Mouse (Mus musculus): ENCODE results near the gene Slc6a11. TPM values are rescaled to one million over a fixed set of nuclear protein-coding genes. Genes with fewer than 3 reads are reported as not detected.

Gene Slc6a11
- polyA plus RNA-seq, 1 experiment from 2014 or later, result not detected

- Histone ChIP-seq H3K27ac (replicated peaks) (no peak overlapping the region), H3K4me1 (peaks cover 21% of the 10 kb centered on the region), H3K9me3 (no peaks in the 10 kb centered on the region), H3K4me3 (no peak overlapping the region), H3K27me3 (replicated peaks) (peaks cover 81% of the 10 kb centered on the region), H3K36me3 (no peaks in the 10 kb centered on the region), H3K4me2 (no peak overlapping the region), H3K9ac (no peak overlapping the region)
- WGBS, result 66% methylated on average over 2 of the region's 2 CpGs
- no peak for ATAC-seq (ENCODE audit: extremely low read depth, insufficient number of reproducible peaks, low FRiP score, low TSS enrichment)
Measured at GRCm38 (mm10) chr6:114269589-114269988, 138.5 kb downstream of the Slc6a11 start.

DNA sequence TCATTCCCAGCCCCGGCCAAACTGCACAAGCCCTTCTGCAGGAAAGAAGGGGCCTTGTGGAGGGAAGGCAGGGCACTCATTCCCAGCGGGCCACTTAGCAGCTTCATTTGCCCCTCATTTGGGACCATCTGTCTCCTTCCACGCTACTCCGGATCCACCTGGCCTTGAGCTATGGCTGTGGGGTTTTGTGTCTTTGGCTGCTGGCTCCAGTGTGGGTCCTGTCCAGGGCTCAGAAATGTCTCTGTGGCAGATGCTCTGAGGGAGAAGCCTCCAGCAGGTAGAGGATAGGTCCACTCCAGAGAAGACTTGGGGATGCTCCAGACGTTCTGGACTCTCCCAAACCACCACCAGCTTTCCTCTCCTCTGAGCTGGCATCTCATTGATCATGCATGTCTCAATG lies 139.8 kb downstream of the Slc6a11 start:
- no peak for ATAC-seq (ENCODE audit: extremely low read depth, insufficient number of reproducible peaks, low FRiP score, low TSS enrichment)
- Histone ChIP-seq H3K27me3 (replicated peaks) (peaks cover 78% of the 10 kb centered on the region), H3K36me3 (no peaks in the 10 kb centered on the region), H3K27ac (replicated peaks) (no peak overlapping the region), H3K4me3 (no peak overlapping the region), H3K9ac (no peak overlapping the region), H3K4me1 (peaks cover 17% of the 10 kb centered on the region), H3K9me3 (no peaks in the 10 kb centered on the region), H3K4me2 (no peak overlapping the region)
- 45% methylated on average over 5 of the region's 5 CpGs for WGBS

DNA sequence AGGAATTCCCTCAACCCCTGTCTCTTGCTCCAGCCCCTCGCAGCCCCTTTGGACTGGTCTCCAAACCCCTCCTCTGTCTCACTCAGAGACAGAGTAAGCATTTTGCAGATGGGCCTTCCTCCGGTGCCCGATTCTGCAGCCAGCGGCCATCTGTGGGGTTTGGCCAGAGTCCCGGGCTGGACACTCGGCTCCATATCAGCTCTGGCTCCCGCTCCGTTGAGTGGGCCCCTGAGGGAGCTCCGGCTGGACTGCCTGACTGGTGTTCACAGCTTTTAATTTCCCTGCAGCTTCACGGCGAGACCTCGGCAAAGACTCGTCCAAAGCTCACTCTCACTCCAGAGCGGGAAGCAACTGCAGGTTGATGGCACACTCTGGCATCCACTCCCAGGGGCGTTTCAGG lies 141.2 kb downstream of the Slc6a11 start:
- Histone ChIP-seq H3K9ac (no peak overlapping the region), H3K9me3 (no peaks in the 10 kb centered on the region), H3K27ac (replicated peaks) (no peak overlapping the region), H3K4me1 (peaks cover 17% of the 10 kb centered on the region), H3K4me3 (no peak overlapping the region), H3K27me3 (replicated peaks) (peaks cover 78% of the 10 kb centered on the region), H3K36me3 (no peaks in the 10 kb centered on the region), H3K4me2 (peak overlapping the region; percentile 22)
- ATAC-seq (ENCODE audit: extremely low read depth, insufficient number of reproducible peaks, low FRiP score, low TSS enrichment), result no peak
- 45% methylated on average over 15 of the region's 15 CpGs for WGBS

- WGBS, result 37% methylated on average over 14 of the region's 14 CpGs
- Histone ChIP-seq H3K4me2 (no peak overlapping the region), H3K4me3 (no peak overlapping the region), H3K27me3 (replicated peaks) (peaks cover 84% of the 10 kb centered on the region), H3K9me3 (no peaks in the 10 kb centered on the region), H3K27ac (replicated peaks) (no peak overlapping the region), H3K4me1 (peaks cover 17% of the 10 kb centered on the region), H3K9ac (no peak overlapping the region), H3K36me3 (no peaks in the 10 kb centered on the region)
- no peak for ATAC-seq (ENCODE audit: extremely low read depth, insufficient number of reproducible peaks, low FRiP score, low TSS enrichment)
Measured at GRCm38 (mm10) chr6:114273997-114274728, 143.1 kb downstream of the Slc6a11 start.

DNA sequence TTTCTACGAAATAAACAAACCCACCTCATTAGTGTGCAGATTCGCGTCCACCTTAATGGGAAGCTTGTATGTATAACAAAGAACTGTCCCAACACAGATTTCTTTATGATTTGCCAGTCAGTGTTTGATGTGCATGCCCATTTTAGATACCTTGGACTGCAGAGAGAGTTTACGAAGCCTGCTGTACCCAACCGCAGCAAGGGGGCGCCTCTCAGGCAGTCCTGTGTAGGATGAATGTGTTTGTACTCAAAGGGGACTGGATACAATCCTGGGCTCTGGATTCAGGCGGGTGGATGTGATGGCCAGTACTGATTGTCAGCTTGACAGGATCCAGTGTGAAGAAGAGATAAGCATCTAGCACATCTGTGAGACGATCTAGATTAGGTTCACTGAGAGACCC lies 144.8 kb downstream of the Slc6a11 start:
- ATAC-seq (ENCODE audit: extremely low read depth, insufficient number of reproducible peaks, low FRiP score, low TSS enrichment), result no peak
- no peaks in the 10 kb centered on the region for H3K36me3 ChIP-seq
- no peak overlapping the region for H3K4me2 ChIP-seq
- 0 out of 2 replicates have a peak, but pooled peaks cover 2% of the 10 kb centered on the region for H3K9me3 ChIP-seq
- H3K4me3 ChIP-seq, result no peak overlapping the region
- WGBS, result 56% methylated on average over 8 of the region's 8 CpGs
- H3K4me1 ChIP-seq, result peaks cover 17% of the 10 kb centered on the region
- H3K9ac ChIP-seq, result no peak overlapping the region
- H3K27me3 ChIP-seq (replicated peaks), result peaks cover 92% of the 10 kb centered on the region
- H3K27ac ChIP-seq (replicated peaks), result no peak overlapping the region

- Histone ChIP-seq H3K9ac (no peak within 1 kb of the TSS), H3K27me3 (replicated peaks) (peaks cover 100% of the 10 kb centered on the region), H3K4me3 (peak within 1 kb of the TSS; percentile 29), H3K4me2 (peak within 1 kb of the TSS; percentile 34), H3K36me3 (no peaks in the 10 kb centered on the region), H3K27ac (replicated peaks) (no peak within 1 kb of the TSS), H3K9me3 (0 out of 2 replicates have a peak, but pooled peaks cover 2% of the 10 kb centered on the region), H3K4me1 (peaks cover 6% of the 10 kb centered on the region; the same call in 1 of the 2 replicates)
- WGBS, result 2% methylated on average over 50 of the region's 51 CpGs
- no peak; the same call in 1 of the 2 replicates for ATAC-seq (ENCODE audit: extremely low read depth, insufficient number of reproducible peaks, low FRiP score, low TSS enrichment)
Measured at GRCm38 (mm10) chr6:114282469-114283277, 151.6 kb downstream of the Slc6a11 start, which contains the start of gene Slc6a1. Gene Slc6a1, plus strand, starts transcription at chr6:114282635.

DNA sequence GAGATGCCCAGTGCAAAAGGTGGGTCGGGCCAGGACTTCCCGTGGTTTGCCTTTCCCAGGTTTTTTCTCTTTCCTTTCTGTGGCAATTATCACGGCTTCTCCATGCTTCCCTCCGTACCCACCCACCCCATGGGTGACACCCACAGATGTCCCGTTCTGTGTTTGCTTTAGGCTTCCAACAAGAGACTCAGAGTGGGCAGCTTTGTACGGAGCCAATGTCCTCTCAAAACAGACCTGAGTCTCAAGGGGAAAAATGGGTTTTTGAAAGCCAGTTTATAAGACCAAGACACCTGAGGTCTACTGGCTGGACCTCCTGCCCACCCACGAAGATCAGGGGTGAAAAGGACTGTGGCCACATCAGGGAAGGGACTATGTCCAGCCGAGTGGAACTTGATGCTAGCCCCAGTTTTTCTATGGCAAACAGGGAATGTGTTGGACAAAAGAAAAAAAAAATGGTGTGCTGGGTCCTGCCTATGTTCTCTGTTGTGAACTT lies 152.3 kb downstream of the Slc6a11 start:
- WGBS, result 16% methylated on average over 8 of the region's 8 CpGs
- Histone ChIP-seq H3K4me3 (peak overlapping the region; percentile 29; the same call in 1 of the 2 replicates), H3K9me3 (0 out of 2 replicates have a peak, but pooled peaks cover 2% of the 10 kb centered on the region), H3K9ac (no peak overlapping the region), H3K27ac (replicated peaks) (no peak overlapping the region), H3K27me3 (replicated peaks) (peaks cover 100% of the 10 kb centered on the region), H3K36me3 (no peaks in the 10 kb centered on the region), H3K4me2 (no peak overlapping the region), H3K4me1 (peaks cover 6% of the 10 kb centered on the region; the same call in 1 of the 2 replicates)
- ATAC-seq (ENCODE audit: extremely low read depth, insufficient number of reproducible peaks, low FRiP score, low TSS enrichment), result no peak

DNA sequence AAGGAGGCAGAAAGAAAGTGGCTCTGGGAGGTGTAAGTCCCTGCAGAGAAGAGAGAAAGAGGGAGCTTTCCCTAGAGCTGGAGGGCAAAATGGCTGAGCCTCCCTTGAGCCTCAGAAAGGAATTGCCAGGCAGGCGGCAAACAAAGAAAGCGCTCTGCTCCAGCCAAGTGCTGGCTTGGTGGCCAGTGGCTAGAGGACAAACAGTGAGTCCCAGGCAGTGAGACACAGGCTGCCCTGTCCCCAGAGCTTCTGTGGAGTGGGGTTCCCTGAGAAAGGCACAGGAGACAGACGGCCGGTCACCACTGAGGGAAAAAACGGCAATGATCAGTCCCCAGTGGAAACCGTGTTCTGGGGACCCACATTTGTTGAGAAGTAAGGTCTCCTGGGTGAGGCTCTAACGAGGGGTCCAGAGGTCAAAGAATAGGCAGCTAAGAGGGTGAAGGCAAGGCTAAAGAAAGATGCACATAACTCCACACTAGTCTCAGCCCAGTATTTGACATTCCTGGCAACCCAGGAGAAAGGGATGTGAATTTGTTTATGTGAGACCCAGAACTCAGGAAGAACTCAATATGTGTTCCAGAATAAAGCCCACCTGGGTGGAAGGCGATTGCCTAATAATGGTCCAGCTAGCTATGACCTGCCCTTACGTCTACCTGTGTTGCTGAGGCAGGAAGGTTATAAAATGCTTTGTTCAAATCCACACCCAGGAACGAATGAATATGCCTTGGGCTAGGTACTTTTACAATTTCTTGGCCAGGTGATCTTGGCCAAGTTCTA lies 153.1 kb downstream of the Slc6a11 start:
- H3K9me3 ChIP-seq, result 0 out of 2 replicates have a peak, but pooled peaks cover 2% of the 10 kb centered on the region
- no peak overlapping the region for H3K27ac ChIP-seq (replicated peaks)
- WGBS, result 53% methylated on average over 10 of the region's 10 CpGs
- peaks cover 98% of the 10 kb centered on the region for H3K27me3 ChIP-seq (replicated peaks)
- no peak overlapping the region for H3K4me2 ChIP-seq
- ATAC-seq (ENCODE audit: extremely low read depth, insufficient number of reproducible peaks, low FRiP score, low TSS enrichment), result no peak
- H3K36me3 ChIP-seq, result no peaks in the 10 kb centered on the region
- H3K4me1 ChIP-seq, result peaks cover 6% of the 10 kb centered on the region; the same call in 1 of the 2 replicates
- H3K9ac ChIP-seq, result no peak overlapping the region
- no peak overlapping the region for H3K4me3 ChIP-seq

- Histone ChIP-seq H3K4me1 (peaks cover 6% of the 10 kb centered on the region; the same call in 1 of the 2 replicates), H3K9me3 (0 out of 2 replicates have a peak, but pooled peaks cover 1% of the 10 kb centered on the region), H3K36me3 (no peaks in the 10 kb centered on the region), H3K27ac (replicated peaks) (no peak overlapping the region), H3K27me3 (replicated peaks) (peaks cover 98% of the 10 kb centered on the region), H3K4me3 (no peak overlapping the region), H3K4me2 (no peak overlapping the region), H3K9ac (no peak overlapping the region)
- ATAC-seq (ENCODE audit: extremely low read depth, insufficient number of reproducible peaks, low FRiP score, low TSS enrichment), result no peak
- WGBS, result 18% methylated on average over 4 of the region's 4 CpGs
Measured at GRCm38 (mm10) chr6:114285424-114285823, 154.4 kb downstream of the Slc6a11 start.

DNA sequence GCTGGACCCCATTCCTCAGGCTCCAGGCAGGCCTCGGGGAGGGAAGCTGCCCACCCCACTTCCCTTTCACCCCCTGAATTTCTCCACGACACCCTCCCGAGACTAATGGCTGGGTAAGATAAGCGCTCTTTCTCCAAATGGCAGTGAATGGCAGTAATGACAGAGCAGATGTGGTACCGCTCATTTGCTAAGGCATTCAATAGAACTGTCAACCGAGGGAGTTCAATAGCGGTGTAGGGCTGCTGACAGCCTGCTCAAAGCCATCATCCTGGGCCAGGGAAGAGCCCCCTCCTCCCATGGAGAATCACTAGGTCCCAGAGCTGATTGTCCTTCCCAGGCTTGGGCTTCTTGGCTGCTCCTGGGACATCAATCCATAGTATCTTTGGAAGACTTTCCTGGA lies 158.1 kb downstream of the Slc6a11 start:
- H3K9me3 ChIP-seq, result no peaks in the 10 kb centered on the region
- 25% methylated on average over 7 of the region's 7 CpGs for WGBS
- H3K27ac ChIP-seq (replicated peaks), result no peak overlapping the region
- H3K9ac ChIP-seq, result no peak overlapping the region
- H3K27me3 ChIP-seq (replicated peaks), result peaks cover 81% of the 10 kb centered on the region
- no peaks in the 10 kb centered on the region for H3K4me1 ChIP-seq
- H3K4me2 ChIP-seq, result no peak overlapping the region
- H3K36me3 ChIP-seq, result no peaks in the 10 kb centered on the region
- ATAC-seq (ENCODE audit: extremely low read depth, insufficient number of reproducible peaks, low FRiP score, low TSS enrichment), result no peak
- no peak overlapping the region for H3K4me3 ChIP-seq

DNA sequence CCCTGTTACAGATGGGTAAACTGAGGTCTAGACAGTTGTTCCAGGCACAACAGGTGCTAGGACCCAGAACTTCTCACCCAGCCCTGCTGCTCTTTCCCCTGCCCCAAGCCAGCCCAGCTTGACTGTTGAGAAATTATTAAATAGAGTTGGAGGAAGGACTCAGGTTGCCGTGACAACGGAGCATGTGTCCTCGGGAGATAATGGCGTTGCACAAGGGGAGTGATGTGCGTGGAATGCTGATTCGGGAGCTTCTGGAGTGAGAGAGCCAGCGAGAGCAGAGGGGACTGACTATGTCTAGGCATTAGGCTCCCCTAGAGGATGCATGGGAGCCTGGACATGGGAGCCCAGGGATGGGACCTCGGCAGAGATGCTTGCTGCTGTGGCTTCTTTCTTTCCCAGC lies 159.1 kb downstream of the Slc6a11 start:
- no peak for ATAC-seq (ENCODE audit: extremely low read depth, insufficient number of reproducible peaks, low FRiP score, low TSS enrichment)
- Histone ChIP-seq H3K4me3 (no peak overlapping the region), H3K9ac (no peak overlapping the region), H3K36me3 (no peaks in the 10 kb centered on the region), H3K27me3 (replicated peaks) (peaks cover 80% of the 10 kb centered on the region), H3K4me1 (no peaks in the 10 kb centered on the region), H3K9me3 (no peaks in the 10 kb centered on the region), H3K27ac (replicated peaks) (no peak overlapping the region), H3K4me2 (no peak overlapping the region)
- 42% methylated on average over 8 of the region's 8 CpGs for WGBS

All from heart, embryonic 13.5 days (tissue).